Mouse (Mus musculus) A20 (cell line): Measurements from ENCODE around the gene Gpr50.

Experiments
- DNase-seq: peaks from one replicate; pipeline ENCODE4 v3.0.0-alpha.2; 2011; ENCODE audit warnings: low read depth, low spot score

Gpr50 gene

GRCm38 (mm10) chrX:71663374-71663773, at the start of gene Gpr50:
TSS of gene Gpr50 (plus strand) at chrX:71663667.
- DNase-seq, result no peak

DNA sequence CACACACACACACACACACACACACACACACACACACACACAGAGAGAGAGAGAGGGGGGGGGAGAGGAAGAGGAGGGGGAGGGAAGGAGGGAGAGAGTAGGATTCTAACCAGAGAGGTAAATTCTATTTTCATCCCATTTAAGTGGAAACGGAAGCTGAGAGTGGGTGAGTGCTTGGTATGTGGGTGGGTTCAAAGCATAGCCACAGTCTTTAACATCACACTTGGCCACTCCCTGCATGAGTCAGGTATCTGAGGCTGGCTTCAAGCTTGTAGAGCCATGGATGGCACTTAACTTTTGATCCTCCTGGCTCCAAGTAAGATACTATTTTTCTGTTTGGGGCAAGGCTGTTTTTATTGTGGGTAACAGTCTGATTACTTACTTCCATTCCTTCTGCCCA, 41.2 kb upstream of the Gpr50 start:
- DNase-seq, result no peak

DNA sequence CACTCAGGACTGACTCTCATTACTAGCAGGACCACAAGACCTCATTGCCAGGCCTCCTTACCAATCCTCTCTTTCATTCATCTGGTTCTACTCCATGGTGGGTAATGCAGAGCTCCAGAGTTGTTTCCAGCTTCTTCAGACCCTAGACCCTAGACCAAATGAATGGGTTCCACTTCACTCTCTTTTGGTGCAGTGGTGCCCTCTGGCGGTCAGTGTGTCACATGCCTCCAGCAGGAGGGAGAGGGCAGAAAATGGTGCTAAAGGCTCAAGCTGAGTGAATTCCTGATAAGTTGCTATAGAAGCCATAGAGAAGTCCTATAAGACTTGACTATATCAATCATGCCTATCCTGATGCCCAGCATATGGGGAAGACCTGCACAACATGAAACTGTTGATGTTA, 39.6 kb upstream of the Gpr50 start:
- peak; percentile 35 for DNase-seq

DNA sequence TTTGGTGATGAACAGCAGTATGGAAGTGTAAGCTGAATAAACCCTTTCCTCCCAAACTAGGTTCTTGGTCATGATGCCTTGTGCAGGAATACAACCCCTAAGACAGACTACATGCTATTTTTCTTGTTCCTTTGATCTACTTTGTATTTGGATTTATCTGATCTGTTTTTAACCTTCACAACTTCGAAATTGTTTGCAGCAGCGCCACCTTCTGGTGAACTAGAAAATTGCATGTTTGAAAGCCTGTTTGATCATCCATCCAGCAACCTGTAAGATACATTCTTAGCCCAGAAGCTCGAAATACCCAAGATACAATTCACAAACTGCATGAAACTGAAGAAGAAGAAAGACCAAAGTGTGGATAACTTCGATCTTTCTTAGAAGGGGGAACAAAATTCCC, 35.2 kb upstream of the Gpr50 start:
- peak; percentile 42 for DNase-seq

GRCm38 (mm10) chrX:71630709-71631108, 32.8 kb upstream of the Gpr50 start:
- DNase-seq, result no peak

- DNase-seq, result no peak
These were observed 32.3 kb upstream of the Gpr50 start for GRCm38 (mm10) chrX:71631130-71631529.

DNA sequence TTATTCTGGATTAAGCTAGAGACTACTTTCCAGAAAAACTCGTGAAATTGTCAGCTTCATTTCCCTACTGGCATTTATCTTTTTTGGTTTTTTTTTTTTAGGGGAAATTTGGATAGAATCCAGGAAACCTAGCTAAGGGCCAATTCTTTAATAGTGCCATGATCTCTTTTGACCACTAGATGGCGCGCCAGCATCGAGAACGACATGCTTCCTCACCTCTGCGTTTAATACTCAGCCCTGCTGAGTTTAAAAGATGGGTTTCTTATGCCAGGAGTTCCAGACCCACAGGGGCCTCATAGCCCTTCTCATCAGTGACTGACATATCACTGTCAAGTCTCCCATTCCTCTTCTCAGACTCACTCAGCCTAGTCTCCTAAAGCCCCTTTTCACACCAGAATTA, 15.5 kb upstream of the Gpr50 start:
- peak; percentile 25 for DNase-seq

- no peak for DNase-seq
These were observed 15.0 kb upstream of the Gpr50 start for GRCm38 (mm10) chrX:71648434-71648833.

GRCm38 (mm10) chrX:71648848-71649454, 14.5 kb upstream of the Gpr50 start:
- peak; percentile 28 for DNase-seq

GRCm38 (mm10) chrX:71649993-71650392, 13.5 kb upstream of the Gpr50 start:
- no peak for DNase-seq

DNA sequence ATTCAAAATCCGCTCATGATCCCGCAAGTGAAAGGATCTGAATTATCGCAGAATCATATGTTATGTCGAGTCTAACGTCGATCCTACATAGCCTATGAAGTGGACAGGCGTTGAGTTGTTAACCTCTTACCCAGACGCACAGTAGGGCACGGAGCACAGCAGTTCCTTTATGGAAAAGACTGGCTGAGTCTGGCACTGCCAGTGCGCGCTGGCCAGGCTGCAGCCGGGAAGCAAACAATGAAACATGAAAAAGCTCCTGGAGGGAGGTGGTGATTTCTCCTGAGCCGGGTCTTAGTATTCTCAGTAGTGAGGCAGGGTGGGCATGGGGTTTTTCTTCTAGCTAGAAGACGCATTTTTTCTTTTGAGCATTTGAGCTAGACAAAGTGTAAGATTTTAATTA, 1.7 kb upstream of the Gpr50 start:
- DNase-seq, result no peak

DNA sequence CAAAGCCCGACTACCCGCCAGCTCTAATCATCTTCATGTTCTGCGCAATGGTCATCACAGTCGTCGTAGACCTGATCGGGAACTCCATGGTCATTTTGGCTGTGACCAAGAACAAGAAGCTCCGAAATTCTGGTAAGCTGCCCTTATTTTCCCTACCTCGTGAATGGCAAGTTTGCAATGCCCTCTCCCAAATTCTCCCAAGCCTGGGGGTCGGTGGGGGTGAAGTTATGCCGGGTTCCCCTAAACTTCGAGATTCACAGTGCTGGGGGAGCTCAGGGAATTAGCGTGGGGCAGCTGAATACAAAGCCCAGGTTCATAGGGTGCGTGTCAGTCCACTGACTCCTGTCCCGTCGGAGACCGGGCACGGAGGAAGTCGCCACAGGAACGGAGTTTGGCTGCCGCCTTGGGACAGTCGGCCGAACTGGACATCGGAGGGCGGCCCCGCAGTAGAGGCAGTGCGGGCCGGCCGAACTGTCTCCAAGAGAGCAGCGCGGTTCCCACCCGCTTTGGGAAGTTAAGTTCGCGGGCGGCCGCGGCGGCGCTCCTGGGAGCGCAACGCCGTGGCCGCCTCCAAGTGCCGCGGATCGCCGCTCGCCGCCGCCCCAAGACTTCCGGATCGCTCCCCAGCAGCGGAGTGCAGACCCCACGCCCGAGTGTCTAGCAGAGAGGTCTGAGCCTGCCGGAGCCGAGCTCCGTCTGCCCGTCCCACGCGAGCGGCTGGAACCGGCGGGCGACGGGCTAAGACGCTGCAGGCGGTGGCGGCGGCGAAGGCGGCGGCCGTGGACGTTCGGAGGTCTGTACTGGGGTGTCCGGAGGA, 612 bp downstream of the Gpr50 start:
- DNase-seq, result no peak

- no peak for DNase-seq
These were observed 1.2 kb downstream of the Gpr50 start for GRCm38 (mm10) chrX:71664688-71665026.

DNA sequence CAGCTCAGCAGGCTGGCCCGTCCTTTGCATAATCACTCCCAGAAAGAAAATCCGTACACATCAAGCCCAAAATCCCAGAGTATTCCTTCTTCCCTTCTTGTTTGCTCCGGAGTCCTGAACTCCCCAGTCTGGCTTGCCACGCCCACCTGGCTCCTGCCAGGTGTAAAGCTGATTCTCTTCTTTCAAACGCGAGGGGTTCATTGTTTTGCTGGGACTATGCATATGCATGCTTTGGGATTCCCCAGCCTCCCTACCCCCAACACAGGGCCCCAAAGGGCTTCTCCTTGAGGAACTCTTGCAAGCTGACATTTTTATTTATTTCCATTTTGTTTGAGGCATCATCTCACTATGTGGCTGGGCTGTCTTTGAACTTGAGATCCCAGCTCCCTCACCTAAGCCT, 6.8 kb downstream of the Gpr50 start:
- no peak for DNase-seq

DNA sequence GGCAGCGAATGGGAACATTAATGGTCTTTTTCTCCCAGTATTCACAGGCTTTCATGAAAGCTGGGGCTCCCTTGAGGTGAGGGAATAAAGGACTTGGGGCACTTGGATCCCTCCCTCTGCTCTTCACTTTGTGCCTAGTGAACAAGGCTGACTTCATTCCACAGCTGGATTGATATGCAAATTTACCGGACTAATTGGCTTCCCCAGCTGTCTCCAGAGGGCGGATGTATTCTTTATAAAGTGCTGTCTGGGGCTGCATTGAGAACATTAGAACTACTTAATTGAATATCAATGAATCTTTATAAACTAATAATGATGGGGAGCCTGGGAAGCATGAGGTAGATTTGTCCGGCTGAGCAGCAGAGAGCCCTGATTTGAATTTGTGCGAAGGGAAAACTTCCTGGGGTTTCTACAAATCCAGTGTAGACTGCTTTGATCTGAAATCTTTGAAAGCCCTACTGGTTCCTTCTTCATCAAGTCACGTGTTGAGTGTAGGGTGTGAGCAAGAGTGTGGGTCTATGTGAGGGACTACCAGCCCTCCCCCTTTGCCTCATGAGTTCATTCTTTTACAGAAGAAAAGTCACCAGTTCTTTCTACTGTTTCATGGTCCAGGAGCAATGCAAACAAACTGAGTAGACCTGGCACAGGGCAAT, 37.5 kb downstream of the Gpr50 start:
- DNase-seq, result no peak
